Mouse (Mus musculus): ENCODE measurements around the gene Srarp.

DNA sequence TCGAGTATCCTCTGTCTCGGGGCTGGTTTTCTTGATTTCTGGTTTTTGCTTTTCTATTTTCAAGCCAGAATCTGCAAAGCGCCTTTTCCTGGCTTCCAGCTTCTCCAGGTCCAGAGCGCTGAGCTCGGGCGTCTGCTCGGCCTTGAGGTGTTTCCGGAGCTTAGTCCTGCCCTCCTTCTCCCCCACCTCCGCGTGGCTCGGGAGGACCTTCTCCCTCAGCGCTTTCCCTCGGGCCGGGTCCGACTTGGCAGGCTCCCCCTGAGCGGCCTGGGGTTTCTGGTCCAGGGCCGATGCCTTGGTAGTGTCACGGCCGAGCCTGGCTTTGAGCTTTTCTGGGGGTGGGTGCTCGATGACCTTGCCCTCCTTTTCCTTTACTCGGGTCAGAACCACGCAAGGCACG is 42.3 kb upstream of the Srarp start:
- TF ChIP-seq MAFK (IDR thresholded peaks at IDR 0.05; ENCODE audit: insufficient read depth, low read depth, low read length) (no peak), CHD2 (IDR thresholded peaks at IDR 0.05; ENCODE audit: low read depth, low read length) (no peak), ZNF384 (IDR thresholded peaks at IDR 0.05; ENCODE audit: low read depth, low read length) (no peak), HCFC1 (IDR thresholded peaks at IDR 0.05; ENCODE audit: borderline replicate concordance, insufficient read depth, low read length) (no peak), ZC3H11A (IDR thresholded peaks at IDR 0.05; ENCODE audit: borderline replicate concordance, low read depth, low read length) (no peak)
